Mouse (Mus musculus) midbrain, embryonic 13.5 days (tissue): ENCODE measurements at regions not wholly inside any gene's neighbourhood (a gene's known extent, or its start where the extent isn't known, plus 50 kb on each side); places are given as distances from the start of the nearest gene placed in this dataset.

Experiments
- ATAC-seq: fragments of 200-750 bp; cut with Nextera tagmentation; 2 replicates; pipeline ENCODE4 v1.8.0; 2017; ENCODE audit warnings: mild to moderate bottlenecking, moderate TSS enrichment, moderate library complexity
- H3K27ac ChIP-seq: fragments of 300-500 bp; sonication (generic); 2 replicates; pipeline ENCODE4 v1.5.1; 2015; ENCODE audit warnings: inconsistent platforms, mild to moderate bottlenecking, moderate library complexity
- H3K27me3 ChIP-seq: fragments of 300-500 bp; sonication (generic); 2 replicates; pipeline ENCODE4 v1.6.1; 2015; ENCODE audit warnings: mild to moderate bottlenecking, inconsistent platforms
- H3K36me3 ChIP-seq: fragments of 300-500 bp; sonication (generic); 2 replicates; pipeline ENCODE4 v1.6.1; 2015; ENCODE audit warnings: mild to moderate bottlenecking, inconsistent platforms
- H3K4me1 ChIP-seq: fragments of 300-500 bp; sonication (generic); replicated peaks from 2 replicates; pipeline ENCODE4 v1.6.1; 2015; ENCODE audit warnings: inconsistent platforms
- H3K4me2 ChIP-seq: fragments of 300-500 bp; sonication (generic); replicated peaks from 2 replicates; pipeline ENCODE4 v1.6.1; 2015; ENCODE audit warnings: moderate library complexity, mild to moderate bottlenecking, inconsistent platforms
- H3K4me3 ChIP-seq: fragments of 300-500 bp; sonication (generic); replicated peaks from 2 replicates; pipeline ENCODE4 v1.5.1; 2015; ENCODE audit warnings: mild to moderate bottlenecking, inconsistent platforms
- H3K9ac ChIP-seq: fragments of 300-500 bp; sonication (generic); replicated peaks from 2 replicates; pipeline ENCODE4 v1.6.1; 2015; ENCODE audit warnings: mild to moderate bottlenecking, inconsistent platforms
- H3K9me3 ChIP-seq: fragments of 300-500 bp; sonication (generic); 2 replicates; pipeline ENCODE4 v1.6.1; 2016; ENCODE audit warnings: mild to moderate bottlenecking, inconsistent platforms
- WGBS: fragments of 180-500 bp; shearing (Covaris S2); methylation state at CpG from one replicate; pipeline ENCODE4 v1.1.7; 2015; 5-methylcytosine and 5-hydroxymethylcytosine counted together

DNA sequence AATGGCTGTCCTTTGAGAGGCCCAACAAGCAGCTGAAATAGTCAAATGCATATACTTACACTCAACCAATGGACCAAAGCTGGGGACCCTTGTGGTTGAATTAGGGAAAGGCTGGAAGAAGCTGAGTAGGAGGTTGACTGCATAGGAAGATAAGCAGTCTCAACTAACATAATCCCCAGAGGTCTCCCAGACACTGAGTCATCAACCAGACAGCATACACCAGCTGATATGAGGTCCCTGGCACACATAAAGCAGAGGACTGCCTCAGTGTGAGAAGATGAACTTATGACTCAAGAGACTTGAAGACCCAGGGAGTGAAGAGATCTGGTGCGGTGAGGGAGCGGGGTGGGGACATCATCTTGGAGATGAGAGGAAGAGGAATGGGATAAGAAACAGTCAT lies 863.8 kb downstream of the Nap1l3 start:
- Histone ChIP-seq H3K36me3 (no peaks in the 10 kb centered on the region), H3K27ac (no peak overlapping the region), H3K9ac (no peak overlapping the region), H3K4me1 (no peaks in the 10 kb centered on the region), H3K9me3 (no peaks in the 10 kb centered on the region), H3K27me3 (no peaks in the 10 kb centered on the region), H3K4me2 (no peak overlapping the region), H3K4me3 (no peak overlapping the region)
- no peak for ATAC-seq
- WGBS = 100% methylated on average over 2 of the region's 2 CpGs

DNA sequence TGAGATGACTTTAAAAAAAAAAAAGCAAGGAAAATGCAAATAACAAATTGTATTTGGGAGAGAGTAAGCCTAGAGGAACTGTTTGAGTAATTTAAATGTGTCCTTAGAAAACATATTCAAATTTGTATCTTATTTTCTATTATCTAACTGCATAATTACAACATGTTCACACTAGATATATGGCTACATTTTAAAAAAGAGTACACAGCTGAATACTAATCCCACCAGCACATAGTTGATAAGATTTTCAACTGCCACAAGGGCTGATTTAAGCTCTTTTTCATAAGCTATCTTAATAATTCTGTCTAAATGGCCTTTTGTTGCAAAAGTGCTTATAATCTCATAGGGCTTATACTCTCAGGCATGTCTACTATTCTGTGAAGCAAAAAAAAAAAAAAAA lies 877.4 kb downstream of the Nap1l3 start:
- Histone ChIP-seq H3K4me2 (no peak overlapping the region), H3K9ac (no peak overlapping the region), H3K9me3 (no peaks in the 10 kb centered on the region), H3K4me1 (no peaks in the 10 kb centered on the region), H3K36me3 (no peaks in the 10 kb centered on the region), H3K27me3 (no peaks in the 10 kb centered on the region), H3K27ac (no peak overlapping the region), H3K4me3 (no peak overlapping the region)
- ATAC-seq = no peak

- Histone ChIP-seq H3K4me1 (no peaks in the 10 kb centered on the region), H3K36me3 (no peaks in the 10 kb centered on the region), H3K27me3 (no peaks in the 10 kb centered on the region), H3K9me3 (no peaks in the 10 kb centered on the region), H3K4me3 (no peak overlapping the region), H3K9ac (no peak overlapping the region), H3K27ac (no peak overlapping the region), H3K4me2 (no peak overlapping the region)
- ATAC-seq = no peak
- WGBS = 57% methylated on average over 2 of the region's 2 CpGs
Observed at GRCm38 (mm10) chrX:121497727-121498126, 899.5 kb downstream of the Nap1l3 start.

- no peak overlapping the region for H3K4me2 ChIP-seq
- H3K4me1 ChIP-seq = no peaks in the 10 kb centered on the region
- no peak overlapping the region for H3K9ac ChIP-seq
- H3K27me3 ChIP-seq = no peaks in the 10 kb centered on the region
- H3K4me3 ChIP-seq = no peak overlapping the region
- H3K36me3 ChIP-seq = no peaks in the 10 kb centered on the region
- no peak overlapping the region for H3K27ac ChIP-seq
- H3K9me3 ChIP-seq = no peaks in the 10 kb centered on the region
- no peak for ATAC-seq
Observed at GRCm38 (mm10) chrX:121497219-121497618, 900.0 kb downstream of the Nap1l3 start.

- Histone ChIP-seq H3K27ac (no peak overlapping the region), H3K9me3 (no peaks in the 10 kb centered on the region), H3K27me3 (no peaks in the 10 kb centered on the region), H3K4me3 (no peak overlapping the region), H3K9ac (no peak overlapping the region), H3K4me2 (peak overlapping the region; percentile 17; the same call in 1 of the 2 replicates), H3K4me1 (no peaks in the 10 kb centered on the region), H3K36me3 (no peaks in the 10 kb centered on the region)
- ATAC-seq = peak; percentile 86
- 17% methylated on average over 4 of the region's 4 CpGs for WGBS
Observed at GRCm38 (mm10) chrX:121479402-121479989, 917.7 kb downstream of the Nap1l3 start.

DNA sequence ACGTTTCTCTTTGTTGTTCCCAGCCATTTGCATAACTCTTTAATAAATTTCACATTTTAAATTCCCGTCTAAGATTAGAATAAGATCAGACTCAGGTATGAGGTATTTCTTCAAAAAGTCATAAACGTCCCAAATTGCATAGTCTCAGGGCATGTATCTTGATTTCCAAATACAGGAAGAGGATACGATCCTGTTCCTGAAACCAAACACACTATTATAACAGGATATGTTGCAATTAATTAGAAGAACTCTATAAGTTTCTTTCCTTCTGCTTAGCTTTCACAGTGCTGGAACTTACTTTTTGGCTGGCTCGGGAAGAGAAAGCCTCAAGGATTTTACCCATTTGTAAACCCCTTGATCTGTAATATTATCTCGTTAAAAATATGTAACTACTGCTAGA lies 968.1 kb downstream of the Nap1l3 start:
- no peak overlapping the region for H3K27ac ChIP-seq
- H3K9me3 ChIP-seq = no peaks in the 10 kb centered on the region
- no peaks in the 10 kb centered on the region for H3K36me3 ChIP-seq
- H3K27me3 ChIP-seq = no peaks in the 10 kb centered on the region
- no peak for ATAC-seq
- 85% methylated on average over 6 of the region's 6 CpGs for WGBS
- H3K9ac ChIP-seq = no peak overlapping the region
- H3K4me2 ChIP-seq = no peak overlapping the region
- H3K4me1 ChIP-seq = no peaks in the 10 kb centered on the region
- no peak overlapping the region for H3K4me3 ChIP-seq
